In genomic region chr12:70452726-70453645, GRCm38 (mm10) we compare ENCODE assay signal across 7 mouse cellular contexts. TPM values are rescaled to one million over a fixed set of nuclear protein-coding genes. Genes with fewer than 3 reads are reported as not detected.
DNase-seq lines count a peak whose midpoint lies in the region; ATAC-seq lines count a peak whose summit lies in the region.

TSS of gene Tmx1 (plus strand) at chr12:70453095.

- ATAC-seq in embryonic facial prominence, embryonic 12.5 days (ENCODE audit: insufficient number of reproducible peaks, insufficient read depth, low FRiP score, low TSS enrichment), result peak; percentile 98
- ATAC-seq in limb, embryonic 11.5 days (ENCODE audit: insufficient number of reproducible peaks, low FRiP score, low TSS enrichment, low read depth), result peak; percentile 95
- ATAC-seq in midbrain, embryonic 14.5 days (ENCODE audit: low FRiP score, low TSS enrichment), result peak; percentile 98

- no peaks in the 10 kb centered on the region for H3K27me3 ChIP-seq in embryonic facial prominence, embryonic 12.5 days
- no peaks in the 10 kb centered on the region for H3K27me3 ChIP-seq in limb, embryonic 11.5 days (ENCODE audit: control insufficient read depth, insufficient read depth, low read length)
- no peaks in the 10 kb centered on the region for H3K27me3 ChIP-seq in midbrain, embryonic 14.5 days (ENCODE audit: control insufficient read depth, insufficient read depth, low read length)

- peak; percentile 99 for DNase-seq in adrenal gland, postnatal 25 days
- peak; percentile 100 for DNase-seq in heart, adult 11 months
- peak; percentile 96 for DNase-seq in kidney, adult 18-20 months
- peak; percentile 97 for DNase-seq in limb, embryonic 11.5 days (ENCODE audit: low spot score)
- peak; percentile 98 for DNase-seq in midbrain, embryonic 14.5 days
- peak; percentile 93 to 96 for DNase-seq in spleen, adult 18-20 months

- H3K36me3 ChIP-seq in embryonic facial prominence, embryonic 12.5 days, result peaks cover 9% of the 10 kb centered on the region
- peaks cover 2% of the 10 kb centered on the region; the same call in 1 of the 2 replicates for H3K36me3 ChIP-seq in limb, embryonic 11.5 days (ENCODE audit: control insufficient read depth, insufficient read depth, low read length)
- H3K36me3 ChIP-seq in midbrain, embryonic 14.5 days (ENCODE audit: control insufficient read depth, insufficient read depth, low read length), result peaks cover 8% of the 10 kb centered on the region

- H3K9me3 ChIP-seq in embryonic facial prominence, embryonic 12.5 days, result no peaks in the 10 kb centered on the region
- no peaks in the 10 kb centered on the region for H3K9me3 ChIP-seq in limb, embryonic 11.5 days (ENCODE audit: control insufficient read depth, low read length)
- H3K9me3 ChIP-seq in midbrain, embryonic 14.5 days (ENCODE audit: control insufficient read depth, low read length), result no peaks in the 10 kb centered on the region

- H3K4me3 ChIP-seq in embryonic facial prominence, embryonic 12.5 days, result peak within 1 kb of the TSS; percentile 80
- H3K4me3 ChIP-seq in limb, embryonic 11.5 days (ENCODE audit: low read depth, low read length), result peak within 1 kb of the TSS; percentile 82
- peak within 1 kb of the TSS; percentile 61 for H3K4me3 ChIP-seq in midbrain, embryonic 14.5 days (replicated peaks; ENCODE audit: low read depth, low read length)

- peak within 1 kb of the TSS; percentile 79 for H3K27ac ChIP-seq in embryonic facial prominence, embryonic 12.5 days
- no peak within 1 kb of the TSS for H3K27ac ChIP-seq in limb, embryonic 11.5 days (replicated peaks; ENCODE audit: low read depth, low read length)
- peak within 1 kb of the TSS; percentile 80 for H3K27ac ChIP-seq in midbrain, embryonic 14.5 days (replicated peaks; ENCODE audit: low read depth, low read length)

- H3K4me2 ChIP-seq in embryonic facial prominence, embryonic 12.5 days (replicated peaks), result peak within 1 kb of the TSS; percentile 63
- H3K4me2 ChIP-seq in limb, embryonic 11.5 days (ENCODE audit: low read depth, severe bottlenecking), result peak within 1 kb of the TSS; percentile 65
- H3K4me2 ChIP-seq in midbrain, embryonic 14.5 days (ENCODE audit: low read length), result peak within 1 kb of the TSS; percentile 65

- WGBS in embryonic facial prominence, embryonic 12.5 days, result 1% methylated on average over 58 of the region's 58 CpGs
- WGBS in limb, embryonic 11.5 days, result under 1% methylated on average over 58 of the region's 58 CpGs
- under 1% methylated on average over 58 of the region's 58 CpGs for WGBS in midbrain, embryonic 14.5 days

- H3K9ac ChIP-seq in embryonic facial prominence, embryonic 12.5 days, result peak within 1 kb of the TSS; percentile 79
- H3K9ac ChIP-seq in limb, embryonic 11.5 days (ENCODE audit: low read length), result peak within 1 kb of the TSS; percentile 80
- peak within 1 kb of the TSS; percentile 58 for H3K9ac ChIP-seq in midbrain, embryonic 14.5 days (replicated peaks; ENCODE audit: low read length)

- H3K4me1 ChIP-seq in embryonic facial prominence, embryonic 12.5 days, result peaks cover 13% of the 10 kb centered on the region
- peaks cover 2% of the 10 kb centered on the region for H3K4me1 ChIP-seq in limb, embryonic 11.5 days (ENCODE audit: control insufficient read depth, insufficient read depth, low read length)
- peaks cover 16% of the 10 kb centered on the region for H3K4me1 ChIP-seq in midbrain, embryonic 14.5 days (ENCODE audit: control insufficient read depth, insufficient read depth, low read length)

RNA-seq across cellular contexts. Expression of gene Tmx1, which starts in this region (rescaled TPM):
- total RNA-seq in adrenal gland, postnatal 25 days (2021), result 53.7 and 54.0 TPM in 2 replicates
- polyA plus RNA-seq in embryonic facial prominence, embryonic 12.5 days (2016; fragmentation: Nextera tagmentation; extraction: Ambion mirVana), result 97.1 and 104 TPM in 2 replicates
- polyA plus RNA-seq in limb, embryonic 11.5 days (2014; fragmentation: Nextera tagmentation; extraction: Ambion mirVana), result 84.9 and 93.8 TPM in 2 replicates
- polyA plus RNA-seq in midbrain, embryonic 14.5 days (2014; fragmentation: Nextera tagmentation; extraction: Ambion mirVana), result 99.5 and 99.6 TPM in 2 replicates
